Mouse (Mus musculus) embryo, embryonic 10 days (tissue): ENCODE data around the gene Cpne5.

Source experiments
- DNase-seq: peaks from one replicate; pipeline ENCODE4 v3.0.0-alpha.2; 2015; ENCODE audit warnings: low spot score

The Cpne5 gene

GRCm38 (mm10) chr17:29168996-29169601, 68.9 kb downstream of the Cpne5 start:
- DNase-seq, result no peak

DNA sequence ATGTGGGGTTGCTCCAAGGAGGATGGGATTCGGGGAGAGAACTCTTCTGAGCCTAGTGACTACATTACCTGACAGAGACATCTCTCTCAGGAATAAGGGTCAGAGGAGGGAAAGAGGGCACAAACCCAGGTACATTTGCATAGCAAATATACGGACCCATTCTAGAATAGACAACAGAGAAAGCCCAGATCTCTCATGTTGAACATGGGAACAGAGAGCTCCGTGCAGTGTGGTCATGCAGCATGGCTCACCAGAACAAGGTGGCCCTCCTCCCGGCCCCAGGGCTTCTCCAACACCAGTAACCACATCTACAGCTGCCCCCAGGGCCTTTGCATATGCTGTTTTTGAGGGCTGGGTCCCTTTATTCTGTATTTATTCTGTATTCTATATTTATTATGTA, 69.5 kb downstream of the Cpne5 start:
- DNase-seq, result no peak

- DNase-seq, result no peak
These were observed 70.6 kb downstream of the Cpne5 start for GRCm38 (mm10) chr17:29167371-29167770.

GRCm38 (mm10) chr17:29165967-29166578, 71.9 kb downstream of the Cpne5 start:
- no peak for DNase-seq

DNA sequence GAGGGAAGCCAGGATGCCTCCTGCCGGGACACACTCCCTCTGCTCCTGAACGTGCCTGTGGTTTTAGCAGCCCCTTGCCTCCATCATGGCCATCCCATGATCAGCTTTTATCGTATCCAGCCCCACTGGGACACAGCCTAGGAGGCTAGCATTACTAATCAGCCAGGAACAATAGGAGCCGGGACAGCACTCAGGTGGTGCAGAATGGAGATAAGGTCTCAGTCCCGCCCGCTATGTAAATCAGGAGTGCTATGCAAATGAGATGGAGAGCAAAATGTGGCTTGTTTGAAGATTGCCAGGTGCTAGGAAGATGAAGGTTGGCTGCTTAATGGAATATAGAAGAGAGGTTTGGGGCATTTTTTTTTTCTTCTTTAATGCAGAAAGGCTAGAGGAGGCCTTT, 72.5 kb downstream of the Cpne5 start:
- DNase-seq, result no peak

GRCm38 (mm10) chr17:29164469-29165111, 73.4 kb downstream of the Cpne5 start:
- DNase-seq, result no peak

GRCm38 (mm10) chr17:29162334-29162733, 75.6 kb downstream of the Cpne5 start:
- DNase-seq, result no peak

DNA sequence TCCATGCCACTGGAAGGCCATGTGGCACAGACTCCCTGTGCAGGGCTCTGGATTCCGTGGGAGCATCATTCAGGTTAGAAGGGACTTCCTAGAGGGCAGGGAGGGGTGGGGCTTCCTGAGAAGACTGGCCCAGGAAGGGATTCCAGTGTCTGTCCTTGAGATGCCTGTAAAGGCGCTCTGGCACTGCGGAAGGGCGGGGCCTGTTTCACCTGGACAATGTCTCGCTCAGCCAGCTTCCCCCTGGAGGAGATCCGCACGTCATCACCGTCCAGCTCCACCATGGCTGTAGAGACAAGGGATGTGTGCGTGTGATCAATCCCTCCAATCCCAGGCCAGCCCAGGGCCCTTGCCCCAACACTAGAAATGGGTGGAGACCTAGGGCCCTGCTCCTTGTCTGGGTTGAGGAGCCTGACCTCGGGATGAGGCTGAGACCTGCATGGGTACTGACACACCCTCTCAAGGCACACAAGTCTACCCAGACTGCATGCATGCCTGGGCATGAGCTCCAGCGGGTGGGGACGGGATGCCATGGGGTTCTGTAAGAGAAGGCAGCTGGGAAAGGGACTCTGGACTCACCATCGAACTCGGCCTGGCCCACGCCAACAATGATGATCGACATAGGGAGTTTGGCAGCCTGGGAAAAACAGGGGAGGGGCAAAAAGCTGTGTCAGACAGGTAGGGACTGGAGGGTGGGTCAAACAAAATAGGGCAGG, 78.1 kb downstream of the Cpne5 start:
- no peak for DNase-seq

DNA sequence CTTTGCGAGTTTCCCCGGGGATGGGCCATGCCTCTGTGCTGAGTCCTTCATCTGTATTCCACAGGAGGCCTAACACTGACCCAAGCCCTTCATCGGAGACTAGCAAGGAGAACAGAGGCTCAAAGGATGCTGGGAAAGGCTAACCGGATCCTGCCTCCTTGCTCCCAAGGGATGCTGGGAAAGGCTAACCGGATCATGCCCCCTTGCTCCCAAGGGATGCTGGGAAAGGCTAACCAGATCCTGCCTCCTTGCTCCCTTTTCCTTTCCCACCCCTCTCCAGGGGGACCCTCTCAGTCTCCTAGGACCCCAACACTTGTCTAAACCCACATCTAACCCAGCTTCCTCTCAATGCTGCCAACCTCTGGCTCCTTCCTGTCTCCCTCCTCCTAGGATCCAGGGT, 78.6 kb downstream of the Cpne5 start:
- DNase-seq, result no peak

GRCm38 (mm10) chr17:29158899-29159298, 79.1 kb downstream of the Cpne5 start:
- DNase-seq, result no peak

- DNase-seq, result no peak
These were observed 81.1 kb downstream of the Cpne5 start for GRCm38 (mm10) chr17:29156866-29157265.

DNA sequence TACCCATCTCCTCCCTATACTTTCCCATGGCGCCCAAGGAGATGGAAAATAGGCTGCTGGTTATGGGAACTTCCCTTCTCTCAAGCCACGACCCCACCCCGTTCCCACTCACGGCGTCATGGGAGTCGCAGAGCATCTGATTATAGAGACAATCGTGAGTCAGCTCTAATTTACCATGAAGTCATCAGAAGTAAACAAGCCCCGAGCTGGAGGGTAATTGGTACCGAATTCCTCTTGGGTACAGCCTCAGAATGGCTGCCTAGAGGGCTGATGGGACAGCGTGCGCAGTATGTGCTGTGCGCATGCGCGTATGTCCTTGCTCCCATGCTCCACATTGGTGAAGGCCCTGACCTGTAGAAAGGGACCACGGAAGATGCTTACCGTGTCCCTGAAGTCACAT, 81.6 kb downstream of the Cpne5 start:
- DNase-seq, result no peak

- peak; percentile 37 for DNase-seq
These were observed 82.4 kb downstream of the Cpne5 start for GRCm38 (mm10) chr17:29155355-29156135.

DNA sequence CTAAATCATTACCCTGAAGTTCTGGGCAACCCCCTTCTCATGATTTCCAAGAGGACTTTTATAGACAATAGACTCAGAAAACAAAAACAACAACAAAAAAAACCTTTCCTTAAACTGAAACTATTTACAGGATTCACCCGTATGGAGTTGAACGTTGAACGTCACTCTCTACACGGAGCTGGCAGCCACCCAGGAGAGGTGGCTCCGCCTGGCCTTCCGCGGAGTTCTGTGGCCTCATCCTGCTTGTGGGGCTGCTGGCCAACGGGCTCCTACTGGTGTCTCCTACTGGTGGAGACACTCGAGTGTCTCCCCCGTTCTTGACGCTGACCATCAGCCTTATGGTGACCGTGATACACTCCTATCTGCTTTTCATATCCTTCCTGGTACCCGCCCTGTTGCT, 83.7 kb downstream of the Cpne5 start:
- no peak for DNase-seq

DNA sequence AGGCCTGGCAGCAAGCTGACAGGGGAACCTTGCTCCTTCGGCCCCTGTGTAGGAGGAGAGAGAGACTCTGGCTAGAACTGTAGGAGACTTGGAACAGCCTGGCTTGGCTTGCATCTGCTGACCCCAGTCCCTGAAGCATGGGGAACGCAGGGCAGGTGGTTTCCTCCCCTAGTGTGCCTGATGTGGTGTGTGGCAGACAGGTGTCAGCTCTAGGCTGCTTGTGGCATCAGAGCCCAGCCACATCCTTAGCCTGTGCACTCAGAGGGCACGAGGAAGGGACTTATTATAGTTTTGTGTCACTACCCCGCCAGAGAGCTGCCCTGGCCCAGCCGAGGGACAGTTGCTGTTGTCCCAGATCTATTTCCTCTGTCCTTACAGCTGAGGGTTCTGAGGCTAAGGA, 85.4 kb downstream of the Cpne5 start:
- DNase-seq, result no peak

- DNase-seq, result no peak
These were observed 88.2 kb downstream of the Cpne5 start for GRCm38 (mm10) chr17:29149766-29150165.

- DNase-seq, result no peak
These were observed 90.2 kb downstream of the Cpne5 start for GRCm38 (mm10) chr17:29147773-29148172.

DNA sequence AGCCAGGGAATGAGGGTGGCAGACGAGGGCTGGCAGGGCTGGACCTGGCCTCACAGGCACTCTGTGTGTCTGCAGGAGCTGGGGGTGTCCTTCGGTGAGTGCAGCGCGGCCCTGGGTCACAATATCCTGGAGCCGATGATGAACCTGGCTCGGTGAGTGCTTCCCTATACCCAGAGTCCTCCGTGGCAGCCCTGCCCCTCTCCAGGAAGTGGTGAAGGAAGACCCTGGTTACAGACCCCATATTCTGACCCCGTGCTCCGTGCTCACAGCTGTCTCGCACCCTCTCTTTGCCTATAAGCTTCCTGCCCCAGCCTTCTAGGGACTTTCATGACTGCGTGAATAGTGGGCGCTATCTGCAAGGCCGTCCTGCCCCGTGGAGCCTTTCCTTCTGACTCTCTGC, 90.7 kb downstream of the Cpne5 start:
- no peak for DNase-seq

DNA sequence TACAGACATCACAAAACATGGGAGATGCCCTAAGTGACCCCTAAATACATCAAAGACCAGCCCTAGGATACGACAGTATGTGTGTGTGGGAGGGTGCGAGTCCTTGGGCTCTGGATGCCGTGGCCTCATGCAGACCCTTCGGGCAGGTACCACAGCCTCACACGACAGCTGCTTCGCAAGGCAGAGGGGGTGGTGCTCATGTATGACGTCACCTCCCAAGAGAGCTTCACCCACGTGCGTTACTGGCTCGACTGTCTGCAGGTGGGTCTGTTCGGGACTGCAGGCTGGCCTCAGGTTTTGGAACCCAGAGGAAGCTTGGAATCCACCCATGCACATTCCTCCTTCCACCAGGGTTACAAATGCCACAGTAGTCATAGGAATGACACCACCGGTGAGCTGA, 92.9 kb downstream of the Cpne5 start:
- DNase-seq, result no peak

- no peak for DNase-seq
These were observed 94.7 kb downstream of the Cpne5 start for GRCm38 (mm10) chr17:29143266-29143665.

DNA sequence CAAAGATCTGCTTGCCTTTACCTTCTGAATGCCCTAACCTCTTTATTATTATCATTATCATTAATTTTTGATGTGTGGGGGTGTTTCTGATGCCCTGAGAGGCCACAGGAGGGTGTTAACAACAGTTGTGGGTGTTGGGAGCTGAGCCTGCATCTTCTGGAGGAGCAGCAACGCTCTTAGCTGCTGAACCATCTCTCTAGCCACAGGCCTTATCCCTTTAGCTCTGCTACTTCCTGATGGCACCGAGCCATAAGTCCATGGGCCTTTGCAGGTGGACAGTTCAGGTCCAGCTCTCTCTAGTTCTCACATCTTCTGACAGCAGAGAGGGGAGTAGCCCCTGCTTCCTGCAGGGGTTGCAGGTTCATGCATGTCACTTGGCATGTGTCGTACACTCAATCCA, 96.4 kb downstream of the Cpne5 start:
- no peak for DNase-seq

DNA sequence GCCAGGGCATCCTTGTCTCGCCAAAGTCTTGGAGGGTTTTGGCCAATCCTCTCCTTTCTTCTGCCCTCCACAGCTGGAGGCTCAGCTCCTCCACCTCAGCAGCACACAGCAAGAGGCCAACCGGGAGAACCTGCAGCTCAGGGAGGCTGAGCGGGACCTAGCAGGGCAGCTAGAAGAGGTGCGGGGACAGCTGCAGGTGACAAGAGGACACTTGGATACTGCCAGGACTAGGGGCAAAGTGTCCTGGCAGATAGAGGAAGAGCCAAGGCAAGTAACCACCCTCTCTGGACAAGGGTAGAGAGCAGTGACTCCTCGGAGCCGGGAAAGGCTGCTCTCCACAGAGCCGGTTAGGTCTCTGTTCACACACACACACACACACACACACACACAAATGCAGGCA, 100.1 kb downstream of the Cpne5 start:
- DNase-seq, result no peak
